Mouse (Mus musculus): ENCODE measurements around the gene Diexf. TPM values are rescaled to one million over a fixed set of nuclear protein-coding genes. Genes with fewer than 3 reads are reported as not detected.

Diexf gene
- polyA plus RNA-seq (2012; rRNA removed): 29.9 and 31.3 TPM in 2 replicates

GRCm38 (mm10) chr1:193129786-193130455 is at the start of gene Diexf:
Gene Diexf, minus strand, starts transcription at chr1:193130272.

GRCm38 (mm10) chr1:193167746-193168145 is 37.7 kb upstream of the Diexf start, which contains the start of gene A130010J15Rik:
Gene A130010J15Rik, plus strand, starts transcription at chr1:193168046.

GRCm38 (mm10) chr1:193152872-193153271 is 22.8 kb upstream of the Diexf start, which contains the start of gene Irf6:
Gene Irf6, plus strand, starts transcription at chr1:193153111.

Other genes with a start within 250 kb of the Diexf start
- gene Syt14, start 94.5 kb downstream of the Diexf start, polyA plus RNA-seq (2012; rRNA removed): 6.1 and 6.6 TPM in 2 replicates
- 0.53 and 4.5 TPM in 2 replicates for gene Irf6, start 22.8 kb upstream of the Diexf start, polyA plus RNA-seq (2012; rRNA removed)
- gene A130010J15Rik, start 37.8 kb upstream of the Diexf start, polyA plus RNA-seq (2012; rRNA removed): 7.0 and 7.7 TPM in 2 replicates
- gene Traf3ip3, start 71.4 kb upstream of the Diexf start, polyA plus RNA-seq (2012; rRNA removed): 1.4 and 2.8 TPM in 2 replicates
- 0.53 and 1.0 TPM in 2 replicates for gene Lamb3, start 77.4 kb upstream of the Diexf start, polyA plus RNA-seq (2012; rRNA removed)
- 0.27 and 0.33 TPM in 2 replicates for gene Hsd11b1, start 133.8 kb upstream of the Diexf start, polyA plus RNA-seq (2012; rRNA removed)
- gene G0s2, start 142.9 kb upstream of the Diexf start, polyA plus RNA-seq (2012; rRNA removed): 10.0 and 13.3 TPM in 2 replicates
- gene Camk1g, start 240.0 kb upstream of the Diexf start, polyA plus RNA-seq (2012; rRNA removed): 34.8 and 38.5 TPM in 2 replicates

Measured in central nervous system, embryonic 14 days (tissue).